Mouse (Mus musculus) embryonic facial prominence, embryonic 13.5 days (tissue): ENCODE data around the gene Far1. TPM values are rescaled to one million over a fixed set of nuclear protein-coding genes. Genes with fewer than 3 reads are reported as not detected.

Source experiments
- ATAC-seq: fragments of 200-750 bp; cut with Nextera tagmentation; 2 replicates; pipeline ENCODE4 v1.8.0; 2017; ENCODE audit warnings: low read depth; ENCODE audit not compliant: insufficient number of reproducible peaks, insufficient read depth, low FRiP score, low TSS enrichment
- H3K27ac ChIP-seq: fragments of 300-500 bp; sonication (generic); 2 replicates; pipeline ENCODE4 v1.5.1; 2015; ENCODE audit warnings: moderate library complexity, mild to moderate bottlenecking, inconsistent platforms
- H3K27me3 ChIP-seq: fragments of 300-500 bp; sonication (generic); 2 replicates; pipeline ENCODE4 v1.6.1; 2015; ENCODE audit warnings: mild to moderate bottlenecking, inconsistent platforms
- H3K36me3 ChIP-seq: fragments of 300-500 bp; sonication (generic); 2 replicates; pipeline ENCODE4 v1.6.1; 2015; ENCODE audit warnings: mild to moderate bottlenecking, inconsistent platforms
- H3K4me1 ChIP-seq: fragments of 300-500 bp; sonication (generic); 2 replicates; pipeline ENCODE4 v1.6.1; 2015; ENCODE audit warnings: inconsistent platforms
- H3K4me2 ChIP-seq: fragments of 300-500 bp; sonication (generic); 2 replicates; pipeline ENCODE4 v1.6.1; 2015; ENCODE audit warnings: moderate library complexity, mild to moderate bottlenecking, inconsistent platforms
- H3K4me3 ChIP-seq: fragments of 300-500 bp; sonication (generic); 2 replicates; pipeline ENCODE4 v1.5.1; 2015; ENCODE audit warnings: mild to moderate bottlenecking, inconsistent platforms
- H3K9ac ChIP-seq: fragments of 300-500 bp; sonication (generic); 2 replicates; pipeline ENCODE4 v1.6.1; 2015; ENCODE audit warnings: mild to moderate bottlenecking, inconsistent platforms
- H3K9me3 ChIP-seq: fragments of 300-500 bp; sonication (generic); 2 replicates; pipeline ENCODE4 v1.6.1; 2016; ENCODE audit warnings: inconsistent platforms
- WGBS: fragments of 180-500 bp; shearing (Covaris S2); methylation state at CpG from one replicate; pipeline ENCODE4 v1.1.7; 2015; ENCODE audit warnings: mixed read lengths; 5-methylcytosine and 5-hydroxymethylcytosine counted together
- polyA plus RNA-seq: library from polyadenylated mRNA; unstranded; fragments of >200 nt; fragmentation: Nextera tagmentation; extraction: Ambion mirVana; gene quantifications from 2 replicates; pipeline ENCODE4 v1.2.1, GENCODE M21; 2015

Far1 gene
- polyA plus RNA-seq, 1 experiment from 2014 or later, result 76.4 TPM

- Histone ChIP-seq H3K27ac (no peak overlapping the region), H3K4me1 (no peaks in the 10 kb centered on the region), H3K4me3 (no peak overlapping the region), H3K9ac (no peak overlapping the region), H3K4me2 (no peak overlapping the region), H3K27me3 (no peaks in the 10 kb centered on the region), H3K9me3 (no peaks in the 10 kb centered on the region), H3K36me3 (no peaks in the 10 kb centered on the region)
- 55% methylated on average over 2 of the region's 2 CpGs for WGBS
- ATAC-seq, result no peak
These were observed 59.1 kb downstream of the Far1 start for GRCm38 (mm10) chr7:113572741-113573140.

DNA sequence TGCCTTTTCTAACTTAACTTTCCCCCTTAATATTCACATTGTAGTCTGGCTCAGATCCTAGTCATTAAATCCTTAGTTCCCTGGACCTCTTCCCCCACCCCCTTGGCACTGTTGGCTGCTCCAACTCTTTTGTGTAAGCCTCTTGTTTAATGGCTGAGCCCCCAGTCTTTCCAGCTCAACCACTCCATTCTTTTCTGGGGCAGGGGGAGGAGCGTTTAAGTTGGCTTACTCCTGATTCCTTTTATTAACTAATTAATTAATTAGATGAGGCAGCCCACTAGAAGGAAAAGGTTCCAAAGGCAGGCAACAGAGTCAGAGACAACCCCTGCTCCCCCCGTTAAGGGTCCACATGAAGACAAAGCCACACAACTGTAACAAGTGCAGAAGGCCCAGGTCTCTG, 68.5 kb downstream of the Far1 start:
- H3K4me1 ChIP-seq, result no peaks in the 10 kb centered on the region
- 79% methylated on average over 2 of the region's 2 CpGs for WGBS

GRCm38 (mm10) chr7:113589211-113589610, 75.6 kb downstream of the Far1 start:
- no peak overlapping the region for H3K27ac ChIP-seq
- 88% methylated on average over 2 of the region's 2 CpGs for WGBS
- no peak overlapping the region for H3K4me2 ChIP-seq
- H3K9ac ChIP-seq, result no peak overlapping the region
- no peaks in the 10 kb centered on the region for H3K36me3 ChIP-seq
- H3K4me1 ChIP-seq, result peaks cover 10% of the 10 kb centered on the region
- H3K27me3 ChIP-seq, result no peaks in the 10 kb centered on the region
- H3K4me3 ChIP-seq, result no peak overlapping the region
- no peak for ATAC-seq
- no peaks in the 10 kb centered on the region for H3K9me3 ChIP-seq

More for the DNA sequence above, 68.5 kb downstream of the Far1 start:
- no peaks in the 10 kb centered on the region for H3K36me3 ChIP-seq
- no peak overlapping the region for H3K27ac ChIP-seq
- H3K9me3 ChIP-seq, result no peaks in the 10 kb centered on the region
- H3K4me2 ChIP-seq, result no peak overlapping the region
- H3K27me3 ChIP-seq, result no peaks in the 10 kb centered on the region
- no peak overlapping the region for H3K9ac ChIP-seq
- ATAC-seq, result no peak
- H3K4me3 ChIP-seq, result no peak overlapping the region

DNA sequence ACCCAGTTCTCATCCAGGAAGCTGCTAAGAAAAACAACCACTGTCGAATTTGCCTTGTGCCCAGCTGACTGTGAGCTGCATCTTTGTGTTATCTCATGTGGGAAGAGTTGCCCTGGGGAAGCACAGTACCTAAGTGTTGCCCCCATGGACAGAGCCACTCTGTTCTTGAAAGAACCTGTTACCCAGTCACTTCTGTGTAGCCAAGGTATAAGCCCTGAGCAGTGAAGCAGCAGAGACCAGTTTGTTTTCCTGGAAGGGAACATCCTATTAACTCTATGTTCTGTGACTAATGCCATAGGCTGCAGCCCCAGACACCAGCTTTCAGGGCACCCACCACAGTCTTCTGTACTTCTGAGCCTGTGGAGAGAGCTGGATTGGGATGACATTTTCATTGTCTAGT, 76.7 kb downstream of the Far1 start:
- H3K4me2 ChIP-seq, result no peak overlapping the region
- 21% methylated on average over 1 of the region's 1 CpGs for WGBS
- no peaks in the 10 kb centered on the region for H3K27me3 ChIP-seq
- H3K27ac ChIP-seq, result no peak overlapping the region
- H3K4me3 ChIP-seq, result no peak overlapping the region
- no peaks in the 10 kb centered on the region for H3K9me3 ChIP-seq
- no peak for ATAC-seq
- peaks cover 10% of the 10 kb centered on the region for H3K4me1 ChIP-seq
- no peaks in the 10 kb centered on the region for H3K36me3 ChIP-seq
- no peak overlapping the region for H3K9ac ChIP-seq

DNA sequence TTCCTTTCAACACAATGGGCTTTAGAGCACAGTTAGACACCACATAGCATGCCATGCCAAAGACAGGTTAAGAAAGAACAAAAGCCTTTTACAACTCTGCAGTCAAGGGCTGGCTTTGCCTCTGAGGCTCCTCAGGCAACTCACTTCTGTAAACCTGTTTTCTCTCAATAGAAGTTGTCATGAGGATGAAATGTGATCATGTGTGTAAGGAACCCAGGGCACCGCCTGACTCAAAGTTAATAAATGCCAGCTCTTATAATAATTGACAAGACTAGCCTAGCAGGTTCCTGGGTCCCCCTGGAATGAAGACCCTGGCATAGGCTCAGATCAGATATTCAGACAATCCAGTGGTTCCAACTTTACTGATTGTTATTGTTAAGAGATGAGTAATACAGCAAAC, 77.5 kb downstream of the Far1 start:
- H3K9me3 ChIP-seq, result no peaks in the 10 kb centered on the region
- 23% methylated on average over 1 of the region's 1 CpGs for WGBS
- no peak overlapping the region for H3K27ac ChIP-seq
- H3K36me3 ChIP-seq, result no peaks in the 10 kb centered on the region
- no peak overlapping the region for H3K4me2 ChIP-seq
- H3K27me3 ChIP-seq, result no peaks in the 10 kb centered on the region
- peaks cover 10% of the 10 kb centered on the region for H3K4me1 ChIP-seq
- no peak overlapping the region for H3K4me3 ChIP-seq
- H3K9ac ChIP-seq, result no peak overlapping the region
- ATAC-seq, result 0 out of 2 replicates have a peak, but pooled peaks have one; percentile 52

DNA sequence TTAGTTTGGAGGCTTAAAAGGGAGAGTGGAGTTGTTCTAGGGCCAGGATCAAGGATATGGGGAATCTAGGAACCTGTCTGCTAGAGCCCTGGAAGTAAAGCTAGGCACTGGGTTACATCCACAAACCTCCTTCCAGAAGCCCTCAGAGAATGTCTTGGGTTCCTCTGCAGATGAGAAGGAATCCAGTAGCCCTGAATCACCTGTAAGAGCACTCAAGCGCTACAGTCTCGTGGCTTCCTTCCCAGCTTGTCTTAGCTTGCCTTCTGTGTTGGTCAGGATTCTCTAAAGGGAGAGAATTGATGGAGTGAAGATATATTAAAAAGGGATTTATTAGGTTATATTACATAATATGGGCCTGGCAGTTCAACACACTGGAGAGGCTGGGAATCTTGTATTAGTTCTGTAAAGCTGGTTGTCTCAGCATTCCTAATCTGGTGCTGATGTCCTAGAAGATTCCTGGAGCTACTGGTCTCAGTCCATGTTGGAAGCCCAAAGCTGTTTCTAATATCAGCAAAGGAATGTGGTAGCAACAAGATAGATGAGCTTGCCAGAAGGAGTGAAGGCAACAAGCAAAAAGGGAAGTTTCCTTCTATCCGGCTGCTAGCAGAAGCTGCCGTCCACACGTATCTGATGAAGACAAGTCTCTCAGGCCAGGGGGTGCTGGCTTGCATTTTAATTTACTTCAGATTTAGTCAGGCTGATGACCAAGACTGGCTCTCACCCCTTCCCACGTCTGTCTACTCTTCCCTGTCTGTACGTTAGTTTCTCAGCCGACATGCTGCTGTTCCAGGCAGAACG, 78.1 kb downstream of the Far1 start:
- Histone ChIP-seq H3K36me3 (no peaks in the 10 kb centered on the region), H3K27ac (0 out of 2 replicates have a peak overlapping the region, but pooled peaks have one; percentile 1), H3K4me1 (peaks cover 10% of the 10 kb centered on the region), H3K4me3 (no peak overlapping the region), H3K27me3 (no peaks in the 10 kb centered on the region), H3K9me3 (no peaks in the 10 kb centered on the region), H3K9ac (no peak overlapping the region), H3K4me2 (no peak overlapping the region)
- 70% methylated on average over 9 of the region's 9 CpGs for WGBS
- ATAC-seq, result no peak

GRCm38 (mm10) chr7:113592696-113593095, 79.1 kb downstream of the Far1 start:
- Histone ChIP-seq H3K4me2 (no peak overlapping the region), H3K27me3 (no peaks in the 10 kb centered on the region), H3K36me3 (no peaks in the 10 kb centered on the region), H3K4me1 (peaks cover 10% of the 10 kb centered on the region), H3K9me3 (no peaks in the 10 kb centered on the region), H3K4me3 (no peak overlapping the region), H3K27ac (no peak overlapping the region), H3K9ac (no peak overlapping the region)
- no peak for ATAC-seq
- WGBS, result 91% methylated on average over 9 of the region's 9 CpGs

GRCm38 (mm10) chr7:113594363-113594762, 80.7 kb downstream of the Far1 start:
- ATAC-seq, result no peak
- no peaks in the 10 kb centered on the region for H3K27me3 ChIP-seq
- no peak overlapping the region for H3K4me2 ChIP-seq
- no peaks in the 10 kb centered on the region for H3K9me3 ChIP-seq
- WGBS, result 0% methylated on average over 3 of the region's 3 CpGs
- H3K27ac ChIP-seq, result no peak overlapping the region
- H3K4me1 ChIP-seq, result peaks cover 10% of the 10 kb centered on the region
- no peak overlapping the region for H3K4me3 ChIP-seq
- H3K36me3 ChIP-seq, result no peaks in the 10 kb centered on the region
- H3K9ac ChIP-seq, result no peak overlapping the region

DNA sequence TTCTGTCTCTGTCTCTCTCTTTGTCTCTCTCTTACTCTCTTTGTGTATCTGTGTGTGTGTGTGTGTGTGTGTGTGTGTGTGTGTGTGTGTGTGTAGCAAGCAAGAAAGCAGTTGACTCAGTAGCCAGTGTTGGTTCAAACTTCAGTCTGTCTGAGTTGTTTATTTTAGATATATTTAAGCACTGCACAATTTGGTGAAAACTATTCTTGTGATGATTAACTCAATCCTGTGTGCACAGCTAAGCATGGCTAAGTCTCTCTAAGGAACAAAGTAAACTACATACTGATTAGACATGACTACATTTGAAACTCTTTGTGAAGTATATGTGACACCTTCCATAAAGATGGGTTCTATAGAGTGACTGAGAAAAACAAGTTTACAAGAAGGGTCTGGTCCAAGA, 83.6 kb downstream of the Far1 start:
- H3K4me3 ChIP-seq, result no peak overlapping the region
- no peak for ATAC-seq

DNA sequence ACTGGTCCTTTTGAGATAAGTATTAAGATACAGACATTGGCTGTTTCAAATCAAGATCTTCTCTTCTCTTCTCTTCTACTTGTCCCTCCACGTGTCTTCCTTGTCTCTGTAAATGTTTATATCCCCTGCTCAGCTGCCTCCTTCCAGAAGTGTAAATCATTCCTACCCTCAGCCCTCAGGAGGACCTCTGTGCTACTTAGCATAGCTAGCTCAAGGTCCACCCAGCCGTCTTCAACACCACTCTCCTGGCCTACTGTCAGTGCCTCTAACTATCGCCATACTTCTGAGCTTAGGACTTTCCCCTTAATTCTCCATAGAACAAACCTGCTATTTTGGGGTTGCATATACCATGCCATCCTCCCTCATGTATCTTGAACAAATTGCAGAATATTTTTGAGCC, 88.2 kb downstream of the Far1 start:
- Histone ChIP-seq H3K4me3 (no peak overlapping the region), H3K4me2 (no peak overlapping the region), H3K4me1 (peaks cover 14% of the 10 kb centered on the region), H3K36me3 (no peaks in the 10 kb centered on the region), H3K27ac (no peak overlapping the region), H3K9ac (no peak overlapping the region), H3K9me3 (no peaks in the 10 kb centered on the region), H3K27me3 (no peaks in the 10 kb centered on the region)
- ATAC-seq, result no peak
- WGBS, result 78% methylated on average over 3 of the region's 3 CpGs

More for the DNA sequence above, 83.6 kb downstream of the Far1 start:
- Histone ChIP-seq H3K9me3 (no peaks in the 10 kb centered on the region), H3K27me3 (no peaks in the 10 kb centered on the region), H3K27ac (no peak overlapping the region), H3K36me3 (no peaks in the 10 kb centered on the region), H3K9ac (no peak overlapping the region), H3K4me1 (peaks cover 14% of the 10 kb centered on the region), H3K4me2 (no peak overlapping the region)

- Histone ChIP-seq H3K9ac (no peak overlapping the region), H3K36me3 (no peaks in the 10 kb centered on the region), H3K4me2 (no peak overlapping the region), H3K4me1 (no peaks in the 10 kb centered on the region), H3K4me3 (no peak overlapping the region), H3K9me3 (no peaks in the 10 kb centered on the region), H3K27me3 (peaks cover 3% of the 10 kb centered on the region; the same call in 1 of the 2 replicates), H3K27ac (no peak overlapping the region)
- 20% methylated on average over 9 of the region's 9 CpGs for WGBS
- ATAC-seq, result no peak
These were observed 94.3 kb downstream of the Far1 start for GRCm38 (mm10) chr7:113607928-113608327.

DNA sequence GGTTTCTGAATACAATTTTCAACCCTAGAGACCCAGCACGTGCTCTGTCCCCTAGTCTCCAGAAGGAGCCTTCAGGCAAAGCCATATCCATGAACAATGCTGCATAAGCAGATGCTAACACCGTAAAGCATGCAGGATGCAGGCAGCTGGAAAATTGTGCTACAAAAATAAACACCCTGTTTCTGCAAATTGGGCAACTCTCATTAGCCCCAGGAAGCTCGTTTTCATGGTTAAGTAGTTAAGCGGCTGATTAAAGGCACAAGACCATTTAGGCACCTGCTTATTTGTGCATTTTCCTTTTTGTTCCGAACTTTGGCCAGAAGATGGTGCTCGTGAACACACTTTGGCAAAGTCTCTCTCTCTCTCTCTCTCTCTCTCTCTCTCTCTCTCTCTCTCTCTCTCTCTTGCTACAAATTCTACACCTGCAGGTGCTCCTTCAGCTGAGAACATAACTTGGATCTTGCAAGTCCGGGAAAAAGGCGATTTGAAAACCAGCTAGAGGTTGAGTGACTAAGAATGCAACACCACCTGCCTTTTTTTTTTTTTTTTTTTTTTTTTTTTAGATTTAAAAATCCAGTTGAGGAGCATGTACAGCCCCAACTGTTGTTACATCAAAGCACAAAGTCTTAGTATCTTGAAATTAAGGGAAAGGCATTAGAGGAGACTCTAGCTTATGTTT, 95.5 kb downstream of the Far1 start:
- Histone ChIP-seq H3K4me3 (no peak overlapping the region), H3K27ac (no peak overlapping the region), H3K9ac (no peak overlapping the region), H3K9me3 (no peaks in the 10 kb centered on the region), H3K4me1 (no peaks in the 10 kb centered on the region), H3K27me3 (peaks cover 3% of the 10 kb centered on the region; the same call in 1 of the 2 replicates), H3K36me3 (no peaks in the 10 kb centered on the region), H3K4me2 (no peak overlapping the region)
- ATAC-seq, result no peak
- 14% methylated on average over 8 of the region's 8 CpGs for WGBS
